In the genomic region with DNA sequence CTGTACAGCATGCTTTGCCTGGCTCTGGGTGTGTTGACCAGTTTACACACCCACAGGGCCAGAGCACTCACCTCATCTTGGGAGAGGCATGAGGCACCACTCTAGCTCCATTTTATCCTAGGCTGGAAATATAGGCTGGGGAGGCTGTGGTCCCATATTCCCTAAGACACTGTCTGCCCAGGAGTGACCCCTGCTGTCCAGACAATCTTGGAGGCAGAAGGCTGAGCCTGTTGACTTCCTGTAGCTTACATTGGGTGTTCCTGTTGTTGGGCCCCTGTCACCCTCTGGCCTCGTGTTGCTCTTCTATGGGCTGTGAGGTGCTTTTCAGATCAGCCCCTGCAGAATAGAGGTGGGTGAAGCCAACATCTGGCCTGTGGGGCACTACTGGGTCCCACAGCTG, we compare ENCODE assay signal across 10 mouse cellular contexts.
DNase-seq lines count a peak whose midpoint lies in the region; ATAC-seq lines count a peak whose summit lies in the region.
"Had no signal": no experiment of that assay in that cellular context is flagged by ENCODE, and none has a peak within 500 bp of the region (broad histone marks: within the 10 kb centered on the region; RNA-seq: fewer than 3 reads in every experiment).

No protein-coding gene starts in this region.

- 64% methylated on average over 1 of the region's 1 CpGs for WGBS in midbrain, embryonic 10.5 days
- 59% methylated on average over 1 of the region's 1 CpGs for WGBS in midbrain, embryonic 14.5 days

- H3K4me2 ChIP-seq in midbrain, embryonic 14.5 days (ENCODE audit: low read length), result no peak overlapping the region
- H3K4me2 ChIP-seq: neural tube, embryonic 12.5 days had no signal

- H3K9me3 ChIP-seq in midbrain, embryonic 10.5 days (replicated peaks), result no peaks in the 10 kb centered on the region
- no peaks in the 10 kb centered on the region for H3K9me3 ChIP-seq in midbrain, embryonic 14.5 days (ENCODE audit: control insufficient read depth, low read length)
- H3K9me3 ChIP-seq: forebrain, embryonic 10.5 days; neural tube, embryonic 12.5 days had no signal

- H3K36me3 ChIP-seq in midbrain, embryonic 10.5 days, result no peaks in the 10 kb centered on the region
- H3K36me3 ChIP-seq in midbrain, embryonic 14.5 days (ENCODE audit: control insufficient read depth, insufficient read depth, low read length), result no peaks in the 10 kb centered on the region
- H3K36me3 ChIP-seq: forebrain, embryonic 10.5 days; neural tube, embryonic 12.5 days had no signal

- H3K4me3 ChIP-seq in midbrain, embryonic 10.5 days, result no peak overlapping the region
- no peak overlapping the region for H3K4me3 ChIP-seq in midbrain, embryonic 14.5 days (replicated peaks; ENCODE audit: low read depth, low read length)
- H3K4me3 ChIP-seq: forebrain, embryonic 10.5 days; neural tube, embryonic 12.5 days had no signal

- H3K4me1 ChIP-seq in midbrain, embryonic 10.5 days, result peaks cover 19% of the 10 kb centered on the region
- H3K4me1 ChIP-seq in midbrain, embryonic 14.5 days (ENCODE audit: control insufficient read depth, insufficient read depth, low read length), result 0 out of 2 replicates have a peak, but pooled peaks cover 5% of the 10 kb centered on the region
- H3K4me1 ChIP-seq: neural tube, embryonic 12.5 days had no signal

- H3K9ac ChIP-seq in midbrain, embryonic 14.5 days (replicated peaks; ENCODE audit: low read length), result no peak overlapping the region
- H3K9ac ChIP-seq: neural tube, embryonic 12.5 days had no signal

- peak; percentile 10 for DNase-seq in midbrain, embryonic 10.5 days (ENCODE audit: low spot score)
- no peak for DNase-seq in midbrain, embryonic 14.5 days
- DNase-seq in embryo, embryonic 9.5 days (ENCODE audit: extremely low spot score), result peak; percentile 31
- peak; percentile 34 for DNase-seq in kidney, adult 11 months
- DNase-seq in lung, postnatal 14 days, result peak; percentile 61
- no peak for DNase-seq in right cerebral cortex, postnatal 4 days
- DNase-seq in layer of hippocampus, adult 11-12 months (ENCODE audit: low spot score), result no peak

- H3K27ac ChIP-seq in midbrain, embryonic 10.5 days (replicated peaks), result 0 out of 2 replicates have a peak overlapping the region, but pooled peaks have one; percentile 71
- H3K27ac ChIP-seq in midbrain, embryonic 14.5 days (replicated peaks; ENCODE audit: low read depth, low read length), result no peak overlapping the region
- H3K27ac ChIP-seq: neural tube, embryonic 12.5 days had no signal

- no peak for ATAC-seq in midbrain, embryonic 14.5 days (ENCODE audit: low FRiP score, low TSS enrichment)
- no peak for ATAC-seq in erythroblast, adult 5-6 weeks (replicated peaks; ENCODE audit: low FRiP score, poor library complexity, severe bottlenecking)

- H3K27me3 ChIP-seq in midbrain, embryonic 10.5 days (ENCODE audit: low read depth, poor library complexity, severe bottlenecking), result peaks cover 98% of the 10 kb centered on the region
- 0 out of 2 replicates have a peak, but pooled peaks cover 3% of the 10 kb centered on the region for H3K27me3 ChIP-seq in midbrain, embryonic 14.5 days (ENCODE audit: control insufficient read depth, insufficient read depth, low read length)

Comparison
In these comparisons a context has a peak if more than half of its experiments do, and no peak if none do; other contexts are left out.
1. DNase-seq: peak in midbrain, embryonic 10.5 days (single experiment), embryo, embryonic 9.5 days (single experiment), kidney, adult 11 months (single experiment) and lung, postnatal 14 days (single experiment); none in midbrain, embryonic 14.5 days (single experiment), right cerebral cortex, postnatal 4 days (single experiment) and layer of hippocampus, adult 11-12 months (single experiment).